Mouse (Mus musculus) right cerebral cortex, adult 18-20 months (tissue): ENCODE measurements at regions not wholly inside any gene's neighbourhood (a gene's known extent, or its start where the extent isn't known, plus 50 kb on each side); places are given as distances from the start of the nearest gene placed in this dataset.
A peak's percentile ranks its signal among the peaks of the same experiment; 100 is the strongest.

Experiments
- DNase-seq: peaks from one replicate; pipeline ENCODE4 v3.0.0; 2022; ENCODE audit warnings: mixed read lengths

DNA sequence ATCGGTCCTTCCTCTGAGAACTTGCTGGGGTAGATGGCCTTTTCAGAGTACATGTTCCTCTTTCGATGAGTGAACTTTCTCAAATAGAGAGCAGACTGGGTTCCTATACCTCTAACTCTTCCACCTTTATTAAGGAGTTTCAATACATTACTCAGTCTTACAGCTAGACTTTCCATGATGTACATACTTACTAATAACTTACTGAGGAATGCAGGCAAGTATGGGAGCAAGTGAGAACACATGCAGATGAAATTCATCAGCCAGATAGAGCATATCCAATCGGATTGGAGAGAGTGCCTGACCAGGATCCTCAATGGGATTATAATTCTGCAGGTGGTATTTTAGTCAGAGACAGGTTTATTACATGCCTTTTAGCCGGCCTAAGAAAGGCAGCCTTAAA is 292.2 kb upstream of the Large1 start:
- DNase-seq: no peak

DNA sequence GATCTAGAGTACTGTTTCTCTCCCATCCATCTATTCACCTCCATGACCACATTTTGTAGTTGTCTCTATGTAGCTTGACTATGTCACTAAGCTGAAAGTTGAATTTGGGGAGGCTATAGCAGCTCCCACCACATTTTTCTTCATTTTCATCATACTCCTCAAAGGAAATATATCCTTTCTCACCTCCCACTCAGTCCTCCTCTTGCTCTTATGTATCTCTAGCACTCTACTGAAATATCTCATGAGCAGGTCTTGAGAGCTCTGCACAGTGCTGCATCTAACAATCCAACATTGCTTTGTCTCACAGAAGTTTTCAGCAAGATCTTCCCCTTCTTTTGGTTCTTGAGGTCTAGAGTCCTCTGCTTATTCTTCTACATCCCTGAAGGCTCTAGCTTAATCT is 273.5 kb upstream of the Large1 start:
- DNase-seq: peak; percentile 33

DNA sequence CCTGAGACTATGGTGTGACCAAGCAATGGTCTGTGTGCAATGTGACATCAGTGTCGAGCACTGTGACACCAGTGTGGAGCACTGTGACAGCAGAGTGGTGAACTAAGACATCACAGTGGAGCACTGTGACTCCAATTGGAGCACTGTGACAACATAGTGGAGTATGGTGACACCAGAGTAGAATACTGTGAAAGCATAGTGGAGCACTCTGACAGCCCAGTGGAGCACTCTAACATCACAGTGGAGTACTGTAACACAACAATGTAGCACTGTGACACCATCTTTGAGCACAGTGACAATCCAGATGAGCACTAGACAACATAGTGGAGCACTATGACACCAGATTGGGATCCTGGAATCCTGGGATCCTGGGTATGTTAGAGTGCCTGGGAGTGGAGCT is 265.6 kb upstream of the Large1 start:
- no peak for DNase-seq

DNA sequence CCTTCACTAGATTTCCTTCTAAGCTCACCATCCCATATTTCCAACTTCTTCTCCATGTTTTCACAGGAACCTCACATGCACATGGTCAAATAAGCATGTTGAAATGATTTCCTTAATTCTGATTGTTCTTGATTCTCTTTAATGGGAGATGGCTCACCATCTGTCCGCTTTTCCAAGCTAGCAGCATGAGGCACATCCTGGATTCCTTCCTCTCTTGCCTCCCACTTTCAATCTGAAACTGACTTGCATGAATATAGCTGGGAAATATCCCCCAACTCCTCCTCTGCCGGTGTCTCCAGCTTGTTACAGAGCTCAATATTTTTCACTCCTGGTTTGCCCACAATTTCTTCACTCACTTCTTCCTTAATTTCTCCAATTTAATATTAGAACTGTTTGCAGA is 261.3 kb upstream of the Large1 start:
- peak; percentile 44 for DNase-seq

DNA sequence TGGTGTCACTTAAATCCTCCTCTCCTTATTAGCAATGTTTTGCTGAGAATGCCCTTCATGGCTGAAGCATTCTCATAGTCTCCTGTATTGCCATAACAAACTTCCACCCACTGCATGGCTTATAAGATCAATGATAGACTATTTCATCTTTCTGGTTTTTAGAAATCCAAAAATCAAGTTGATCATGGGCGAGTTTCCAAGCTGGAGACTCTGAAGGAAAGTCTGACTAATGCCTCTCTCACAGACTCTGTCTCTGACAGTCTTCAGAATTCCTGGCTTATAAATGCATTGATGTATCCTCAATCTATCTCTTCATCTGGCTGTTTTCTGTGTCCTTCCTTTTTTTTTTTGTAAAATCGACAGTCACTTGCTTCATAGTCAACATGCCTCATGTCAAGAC is 260.8 kb upstream of the Large1 start:
- DNase-seq: no peak

DNA sequence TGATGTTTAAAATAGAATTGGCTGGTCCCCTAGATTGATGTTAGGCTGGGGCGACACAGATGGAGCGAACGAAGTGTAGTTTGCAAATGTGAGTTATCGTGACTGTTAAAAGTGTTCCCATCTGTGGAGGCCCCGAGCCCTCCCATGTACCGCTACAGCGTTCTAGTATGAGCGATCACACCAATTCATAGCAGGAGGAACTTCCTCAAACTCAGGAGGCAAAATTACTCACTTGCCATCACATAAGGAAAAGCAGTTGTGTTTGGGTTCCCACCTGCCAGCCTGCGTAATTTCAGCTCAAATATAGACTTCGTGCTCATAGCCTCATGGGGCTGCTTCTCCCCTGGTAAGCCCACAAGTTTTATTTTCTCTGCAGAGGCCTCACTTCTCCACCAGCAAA is 258.2 kb upstream of the Large1 start:
- peak; percentile 83 for DNase-seq

DNA sequence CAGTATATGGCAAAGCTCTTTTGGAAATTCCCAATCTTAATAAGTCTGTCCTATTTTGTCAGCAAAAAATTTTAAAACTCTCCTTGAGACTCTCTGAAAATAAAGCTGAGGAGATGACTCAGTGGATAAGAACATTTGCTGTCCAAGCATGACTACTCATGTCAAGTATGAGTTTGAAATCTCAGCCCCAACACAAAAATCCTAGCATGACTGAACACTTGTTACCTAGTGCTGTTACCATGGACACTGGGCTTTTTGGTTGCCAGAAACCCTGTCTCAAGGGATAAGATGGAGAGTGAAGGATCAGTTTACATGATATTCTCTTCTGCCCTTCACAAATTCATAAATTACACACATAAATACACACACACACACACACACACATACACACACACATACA is 217.3 kb upstream of the Large1 start:
- DNase-seq: no peak

DNA sequence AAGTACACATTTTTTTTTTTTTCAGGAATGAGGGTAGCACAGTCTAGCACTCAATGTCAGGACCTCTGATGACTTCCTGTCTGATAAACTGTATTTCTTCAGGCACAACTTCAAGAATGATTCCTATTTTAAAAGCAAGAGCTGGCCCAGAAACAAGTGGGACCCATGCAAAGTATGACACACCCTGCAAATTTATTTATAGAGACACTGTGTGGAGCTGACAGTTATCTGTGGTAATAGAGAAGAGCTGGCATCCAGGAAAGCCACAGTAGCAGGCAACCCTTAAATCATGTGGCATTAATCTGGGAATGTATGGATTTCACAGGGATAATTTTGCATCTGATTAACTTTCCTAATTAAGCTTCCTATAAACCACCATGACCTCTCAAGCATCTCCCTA is 216.6 kb upstream of the Large1 start:
- DNase-seq: no peak
